Mouse (Mus musculus): Measurements from ENCODE around the gene Ccm2l. TPM values are rescaled to one million over a fixed set of nuclear protein-coding genes. Genes with fewer than 3 reads are reported as not detected.
A peak's percentile ranks its signal among the peaks of the same experiment; 100 is the strongest.

The Ccm2l gene
- total and polyA plus RNA-seq, 3 experiments = not detected

DNA sequence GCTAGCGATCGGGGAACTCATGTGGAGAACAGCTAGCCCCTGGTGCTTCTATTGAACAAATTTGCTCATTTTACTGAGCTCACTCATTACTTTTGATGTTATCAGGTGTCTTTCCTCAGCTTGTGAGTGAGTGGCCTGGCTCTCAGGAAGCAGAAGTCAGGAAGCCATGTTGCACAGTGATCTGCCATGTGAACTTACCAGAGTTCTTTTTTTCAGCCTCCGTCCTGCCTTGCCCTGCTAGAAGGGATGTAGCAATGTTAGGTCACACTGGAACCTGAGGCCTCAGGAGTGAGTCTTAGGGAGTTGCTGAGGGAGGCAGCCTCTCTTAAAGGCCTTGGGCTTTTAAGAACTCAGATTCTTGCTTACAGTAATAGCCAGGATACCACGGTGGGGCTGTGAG lies 18.1 kb downstream of the Ccm2l start:
- no peaks in the 10 kb centered on the region for H3K27me3 ChIP-seq (ENCODE audit: control insufficient read depth in 1 of 2, insufficient read depth in 2 of 2, low read length in 2 of 2)
- TF ChIP-seq GATA1 (IDR thresholded peaks at IDR 0.05; ENCODE audit: low read depth, low read length) = no peak
- no peak for TF ChIP-seq ZC3H11A (IDR thresholded peaks at IDR 0.05; ENCODE audit: low read depth, low read length)
- TF ChIP-seq E2F4 (IDR thresholded peaks at IDR 0.05; ENCODE audit: borderline replicate concordance, low read depth, low read length) = no peak
- no peak for TF ChIP-seq ZKSCAN1 (IDR thresholded peaks at IDR 0.05; ENCODE audit: low read depth, low read length)
- no peak for TF ChIP-seq GABPA (IDR thresholded peaks at IDR 0.05; ENCODE audit: low read depth, low read length)
- TF ChIP-seq SMC3 (IDR thresholded peaks at IDR 0.05; ENCODE audit: low read depth, low read length) = no peak
- no peak for TF ChIP-seq TBP (IDR thresholded peaks at IDR 0.05; ENCODE audit: low read depth, low read length)
- no peak for TF ChIP-seq NRF1 (IDR thresholded peaks at IDR 0.05; ENCODE audit: insufficient read depth, low read depth, low read length, poor library complexity, severe bottlenecking)
- TF ChIP-seq MYB (IDR thresholded peaks at IDR 0.05; ENCODE audit: low read depth, low read length) = no peak
- TF ChIP-seq POLR2A (IDR thresholded peaks at IDR 0.05; ENCODE audit: control insufficient read depth in 1 of 2, insufficient read depth in 1 of 2, low read depth in 1 of 2, low read length in 2 of 2, poor library complexity in 1 of 2) = no peak
- H3K9ac ChIP-seq (ENCODE audit: control insufficient read depth, low read depth, low read length, poor library complexity, severe bottlenecking) = no peak overlapping the region
- no peaks in the 10 kb centered on the region for H3K9me3 ChIP-seq (replicated peaks; ENCODE audit: insufficient read depth, low read length)
- no peak for DNase-seq (ENCODE audit: low read depth, low spot score)
- H3K79me2 ChIP-seq (ENCODE audit: control insufficient read depth, insufficient read depth, low read length, poor library complexity) = no peaks in the 10 kb centered on the region
- H3K4me1 ChIP-seq (ENCODE audit: control insufficient read depth in 1 of 2, insufficient read depth in 2 of 2, low read length in 2 of 2) = no peaks in the 10 kb centered on the region
- no peak overlapping the region for H3K27ac ChIP-seq (ENCODE audit: control insufficient read depth, low read depth, low read length)
- no peak overlapping the region for H3K4me3 ChIP-seq (ENCODE audit: control insufficient read depth in 1 of 2, insufficient read depth in 1 of 2, low read depth in 2 of 2, low read length in 2 of 2)
- no peaks in the 10 kb centered on the region for H3K36me3 ChIP-seq (ENCODE audit: control insufficient read depth in 1 of 2, insufficient read depth in 2 of 2, low read length in 2 of 2)

GRCm38 (mm10) chr2:153084261-153084976 lies 18.7 kb downstream of the Ccm2l start:
- no peaks in the 10 kb centered on the region for H3K36me3 ChIP-seq (ENCODE audit: control insufficient read depth in 1 of 2, insufficient read depth in 2 of 2, low read length in 2 of 2)
- no peak for DNase-seq (ENCODE audit: low read depth, low spot score)
- H3K9me3 ChIP-seq (replicated peaks; ENCODE audit: insufficient read depth, low read length) = no peaks in the 10 kb centered on the region
- no peak overlapping the region for H3K9ac ChIP-seq (ENCODE audit: control insufficient read depth, low read depth, low read length, poor library complexity, severe bottlenecking)
- no peaks in the 10 kb centered on the region for H3K27me3 ChIP-seq (ENCODE audit: control insufficient read depth in 1 of 2, insufficient read depth in 2 of 2, low read length in 2 of 2)
- H3K4me1 ChIP-seq (ENCODE audit: control insufficient read depth in 1 of 2, insufficient read depth in 2 of 2, low read length in 2 of 2) = no peaks in the 10 kb centered on the region
- TF ChIP-seq HCFC1 (IDR thresholded peaks at IDR 0.05; ENCODE audit: low read depth, low read length) (no peak), NELFE (IDR thresholded peaks at IDR 0.05; ENCODE audit: low read depth, low read length) (no peak), CTCF (IDR thresholded peaks at IDR 0.05 in 2 of 3, conservative IDR thresholded peaks at IDR 0.05 in 1 of 3; ENCODE audit: control insufficient read depth in 1 of 3, insufficient read depth in 1 of 3, low read depth in 2 of 3, low read length in 3 of 3, poor library complexity in 1 of 3, severe bottlenecking in 1 of 3) (peak in 1 of 3 experiments; percentile 11; a peak in 1 of 6 replicates)
- no peak overlapping the region for H3K27ac ChIP-seq (ENCODE audit: control insufficient read depth, low read depth, low read length)
- H3K79me2 ChIP-seq (ENCODE audit: control insufficient read depth, insufficient read depth, low read length, poor library complexity) = no peaks in the 10 kb centered on the region
- no peak overlapping the region for H3K4me3 ChIP-seq (ENCODE audit: control insufficient read depth in 1 of 2, insufficient read depth in 1 of 2, low read depth in 2 of 2, low read length in 2 of 2)

DNA sequence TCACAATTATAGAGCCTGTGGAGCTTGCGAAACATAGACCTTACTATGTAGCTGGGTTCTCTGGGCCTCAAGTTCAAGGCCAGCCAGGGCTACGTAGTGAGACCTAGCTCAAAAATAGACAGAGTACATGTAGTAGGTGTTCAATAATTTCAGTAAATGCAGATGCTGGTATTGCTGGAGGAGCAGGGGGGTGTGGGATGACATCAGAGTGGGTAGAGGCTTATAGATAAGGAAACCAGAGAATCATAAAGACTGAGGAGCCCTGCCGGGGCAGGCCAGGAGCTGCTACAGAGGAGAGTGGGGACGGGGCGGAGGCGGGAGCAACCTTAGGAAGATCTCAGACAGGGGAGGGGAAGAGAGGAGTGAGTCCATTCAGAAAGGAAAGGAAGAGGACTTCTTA lies 19.8 kb downstream of the Ccm2l start:
- no peaks in the 10 kb centered on the region for H3K36me3 ChIP-seq (ENCODE audit: control insufficient read depth in 1 of 2, insufficient read depth in 2 of 2, low read length in 2 of 2)
- no peak overlapping the region for H3K9ac ChIP-seq (ENCODE audit: control insufficient read depth, low read depth, low read length, poor library complexity, severe bottlenecking)
- no peak overlapping the region for H3K4me3 ChIP-seq (ENCODE audit: control insufficient read depth in 1 of 2, insufficient read depth in 1 of 2, low read depth in 2 of 2, low read length in 2 of 2)
- no peak overlapping the region for H3K27ac ChIP-seq (ENCODE audit: control insufficient read depth, low read depth, low read length)
- H3K9me3 ChIP-seq (replicated peaks; ENCODE audit: insufficient read depth, low read length) = no peaks in the 10 kb centered on the region
- H3K79me2 ChIP-seq (ENCODE audit: control insufficient read depth, insufficient read depth, low read length, poor library complexity) = no peaks in the 10 kb centered on the region
- TF ChIP-seq NELFE (IDR thresholded peaks at IDR 0.05; ENCODE audit: low read depth, low read length) (no peak), SMC3 (IDR thresholded peaks at IDR 0.05; ENCODE audit: low read depth, low read length) (no peak), ZNF384 (IDR thresholded peaks at IDR 0.05; ENCODE audit: low read depth, low read length) (no peak), POLR2A (IDR thresholded peaks at IDR 0.05; ENCODE audit: control insufficient read depth in 1 of 2, insufficient read depth in 1 of 2, low read depth in 1 of 2, low read length in 2 of 2, poor library complexity in 1 of 2) (no peak), HCFC1 (IDR thresholded peaks at IDR 0.05; ENCODE audit: low read depth, low read length) (no peak), USF2 (IDR thresholded peaks at IDR 0.05; ENCODE audit: borderline replicate concordance in 1 of 2, insufficient read depth in 1 of 2, low read depth in 1 of 2, low read length in 2 of 2) (no peak), RCOR1 (IDR thresholded peaks at IDR 0.05; ENCODE audit: low read depth, low read length) (no peak), UBTF (IDR thresholded peaks at IDR 0.05; ENCODE audit: borderline replicate concordance, insufficient read depth, low read depth, low read length) (no peak), TAL1 (IDR thresholded peaks at IDR 0.05; ENCODE audit: low read length) (no peak), EP300 (IDR thresholded peaks at IDR 0.05; ENCODE audit: low read depth in 1 of 2, low read length in 2 of 2) (no peak)
- no peaks in the 10 kb centered on the region for H3K27me3 ChIP-seq (ENCODE audit: control insufficient read depth in 1 of 2, insufficient read depth in 2 of 2, low read length in 2 of 2)
- no peaks in the 10 kb centered on the region for H3K4me1 ChIP-seq (ENCODE audit: control insufficient read depth in 1 of 2, insufficient read depth in 2 of 2, low read length in 2 of 2)
- DNase-seq (ENCODE audit: low read depth, low spot score) = no peak
